Mouse (Mus musculus) regulatory T cell (primary cell): Measurements from ENCODE around the gene Dlg3.

Experiments
- in situ Hi-C: fragments of 300-600 bp; cut with MboI, MseI; formaldehyde crosslinking; loops from one replicate; pipeline ENCODE4 v1.15.1; 2025; ENCODE audit warnings: high pct_unique_total_duplicates

The Dlg3 gene

DNA sequence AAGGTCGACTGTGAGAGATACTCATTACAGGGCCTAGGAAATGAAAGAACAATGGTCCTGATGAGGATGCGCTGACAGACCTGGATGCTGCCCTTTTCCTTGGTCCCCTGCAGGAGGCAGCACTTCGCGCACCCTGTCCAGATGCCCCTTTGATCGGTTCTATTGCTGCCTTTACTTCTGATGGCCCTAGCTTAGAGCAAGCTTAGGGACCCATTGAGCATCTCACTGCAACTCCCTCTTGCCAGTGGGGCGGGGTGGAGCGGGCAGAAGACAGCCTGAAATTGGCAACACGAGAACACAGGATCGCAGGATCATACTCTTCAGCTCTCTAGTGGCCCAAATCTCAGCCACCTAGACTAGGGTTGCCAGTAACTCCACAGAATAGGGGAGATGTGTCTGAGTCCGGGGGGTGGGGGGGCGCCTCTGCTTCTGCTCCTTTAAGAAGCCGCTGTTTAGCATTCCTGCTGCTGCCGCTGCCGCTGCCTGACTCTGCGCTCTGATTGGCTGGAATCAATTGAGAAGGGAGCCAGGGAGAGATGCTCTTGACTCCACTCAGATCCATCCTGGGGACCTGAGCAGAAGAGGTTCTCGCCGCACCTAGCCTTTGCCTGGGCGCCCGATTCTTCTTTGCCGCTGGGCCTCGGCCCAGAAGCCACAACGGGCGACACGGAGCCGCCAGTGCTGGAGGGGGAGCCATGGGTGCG lies at the start of gene Dlg3:
Gene Dlg3 (plus strand): TSS at position 542 of the 704 bp plus-strand sequence.
- in situ Hi-C loops: no loop called here

DNA sequence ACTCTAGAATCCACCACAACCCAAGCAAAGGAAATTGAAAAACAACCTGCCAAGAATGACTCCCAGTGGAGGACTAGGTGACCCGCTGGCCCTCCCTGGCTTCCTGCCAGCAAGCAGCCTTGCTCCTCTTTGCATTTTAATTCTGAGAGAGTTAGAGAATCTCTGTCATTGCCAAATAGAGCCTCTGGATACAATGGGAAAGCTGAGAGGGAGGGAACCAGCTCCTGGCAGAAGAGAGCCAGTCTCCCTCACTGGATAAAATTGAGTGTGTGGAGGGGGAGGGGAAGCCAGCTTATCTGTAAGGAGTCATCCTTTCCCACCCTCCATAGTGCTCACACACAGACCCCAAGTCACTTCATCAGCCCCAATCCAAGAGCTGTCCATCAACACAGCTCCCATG lies 38.6 kb upstream of the Dlg3 start:
- in situ Hi-C loops: no loop called here

DNA sequence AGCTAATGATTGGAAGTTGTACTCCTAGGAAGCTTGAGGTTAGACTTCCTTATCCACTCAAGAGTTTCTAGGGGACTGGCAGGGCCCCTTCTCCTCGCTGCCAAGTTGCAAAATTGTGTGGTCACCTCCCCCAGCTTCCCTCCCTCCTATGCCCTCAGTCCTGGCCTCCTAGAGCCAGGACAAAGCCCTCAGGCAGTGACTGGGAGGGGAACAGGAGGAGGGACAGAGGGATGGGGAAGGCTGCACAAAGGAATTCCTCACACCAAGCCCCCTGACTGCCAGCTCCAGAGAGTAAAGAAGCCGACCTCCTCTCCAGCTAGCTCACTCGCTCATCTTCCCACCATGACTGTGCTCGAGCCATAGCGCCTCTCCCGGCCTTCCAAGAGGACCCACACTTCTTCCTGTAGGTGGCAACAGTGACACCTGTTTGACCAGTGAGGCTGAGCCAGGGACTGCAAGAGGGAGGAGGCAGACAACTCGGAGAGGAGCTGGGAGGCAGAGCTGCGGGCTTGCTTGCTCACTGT lies 37.8 kb upstream of the Dlg3 start, which contains the start of gene Gdpd2:
Gene Gdpd2 (plus strand): TSS at position 209 of the 524 bp plus-strand sequence.
- in situ Hi-C loops: no loop called here

DNA sequence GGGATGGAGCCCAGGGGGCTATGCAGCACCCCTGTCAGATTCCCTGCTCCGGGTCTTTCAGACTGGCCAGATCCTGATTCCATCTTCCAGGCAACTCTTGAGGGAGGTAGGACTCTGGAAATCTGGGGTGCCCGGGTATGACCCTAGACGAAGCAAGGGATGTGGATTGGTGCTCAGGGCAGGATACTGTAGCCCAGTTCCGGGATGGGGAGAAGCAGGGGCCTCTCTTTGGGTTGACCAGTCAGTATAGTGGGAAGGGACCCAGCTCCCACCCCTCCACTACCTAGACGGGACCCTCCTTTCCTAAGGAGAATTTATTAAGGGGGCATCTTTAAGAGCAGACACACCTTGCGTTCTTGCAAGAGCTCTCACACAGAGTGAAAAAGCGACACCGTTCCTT lies 37.3 kb upstream of the Dlg3 start:
- in situ Hi-C loops: no loop called here

DNA sequence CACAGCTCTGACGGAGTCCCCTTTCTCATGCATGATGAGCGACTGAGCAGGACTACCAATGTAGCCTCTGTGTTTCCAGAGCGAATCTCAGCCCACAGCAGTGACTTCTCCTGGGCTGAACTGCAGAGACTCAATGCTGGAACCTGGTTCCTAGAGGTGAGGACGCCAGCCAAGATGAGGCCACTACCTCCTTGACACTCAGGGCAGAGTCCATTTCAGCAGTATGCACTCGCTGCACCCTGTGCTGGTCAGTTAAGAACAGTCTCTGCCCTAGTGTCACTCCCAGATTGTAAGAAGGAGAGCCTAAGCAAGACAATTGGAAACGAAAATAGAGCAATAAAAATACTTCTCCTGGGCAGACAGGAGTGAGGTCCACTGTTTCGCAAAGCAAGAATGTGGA lies 33.2 kb upstream of the Dlg3 start:
- in situ Hi-C loops: no loop called here

DNA sequence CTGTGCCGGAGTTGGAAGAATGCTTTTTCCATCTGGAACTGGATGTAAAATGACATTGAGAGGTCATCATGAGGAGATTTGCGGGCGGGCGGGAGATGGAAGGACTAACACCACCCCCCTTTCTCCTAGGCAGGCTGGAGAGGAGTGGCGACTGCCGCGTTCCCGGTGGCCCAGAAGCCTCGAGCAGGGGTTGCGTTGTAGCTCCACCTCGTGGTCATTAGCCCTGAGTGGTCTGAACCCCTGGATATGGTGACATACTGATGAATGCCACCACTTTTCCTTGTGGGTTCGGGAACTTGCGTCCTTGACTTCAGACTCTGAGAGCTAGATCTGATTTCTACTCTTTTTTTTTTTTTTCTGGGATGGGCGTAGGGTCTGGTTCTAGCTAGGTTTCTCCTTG lies 28.6 kb upstream of the Dlg3 start:
- in situ Hi-C loops: loop anchor here (5.0 kb wide), 1 partner anchor 48 kb away; no protein-coding TSS in a partner anchor

DNA sequence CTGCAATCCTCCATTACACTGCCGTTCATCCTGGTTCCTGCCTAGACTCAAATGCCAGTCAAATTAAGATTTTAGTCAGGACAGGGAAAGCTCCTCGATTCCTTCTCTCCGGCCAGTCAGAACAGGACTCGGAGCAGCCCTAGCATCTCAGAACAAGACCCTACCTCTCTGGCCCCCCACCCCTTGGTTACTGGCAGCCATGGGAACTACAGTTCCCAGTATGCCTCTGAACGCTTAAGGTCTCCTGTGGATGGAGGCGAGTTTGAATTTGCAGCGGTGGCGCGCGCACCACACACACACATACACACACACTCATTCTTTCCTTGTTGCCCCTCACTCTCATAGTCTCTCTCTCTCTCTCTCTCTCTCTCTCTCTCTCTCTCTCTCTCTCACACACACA lies 28.1 kb upstream of the Dlg3 start:
- in situ Hi-C loops: loop anchor here (5.0 kb wide), 1 partner anchor 48 kb away; no protein-coding TSS in a partner anchor

DNA sequence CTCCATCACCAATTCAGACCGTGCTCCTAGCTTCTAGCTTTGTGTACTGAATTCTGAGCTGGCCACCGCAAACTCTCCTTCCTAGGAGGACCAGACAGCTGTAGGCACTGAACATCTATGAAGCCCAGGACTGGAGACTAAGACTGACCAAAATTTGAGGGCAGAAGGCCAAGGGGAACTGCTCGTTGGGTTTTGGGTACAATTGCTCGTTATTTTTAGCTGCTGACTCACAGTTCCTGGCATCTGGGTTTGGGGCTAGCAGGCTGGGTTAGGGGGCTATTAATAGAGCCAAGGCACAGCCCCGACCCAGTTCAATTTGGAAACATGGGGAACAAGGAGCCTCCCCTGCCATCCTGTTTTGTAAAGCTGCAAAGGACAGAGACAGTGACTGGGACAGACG lies 26.7 kb upstream of the Dlg3 start:
- in situ Hi-C loops: no loop called here

DNA sequence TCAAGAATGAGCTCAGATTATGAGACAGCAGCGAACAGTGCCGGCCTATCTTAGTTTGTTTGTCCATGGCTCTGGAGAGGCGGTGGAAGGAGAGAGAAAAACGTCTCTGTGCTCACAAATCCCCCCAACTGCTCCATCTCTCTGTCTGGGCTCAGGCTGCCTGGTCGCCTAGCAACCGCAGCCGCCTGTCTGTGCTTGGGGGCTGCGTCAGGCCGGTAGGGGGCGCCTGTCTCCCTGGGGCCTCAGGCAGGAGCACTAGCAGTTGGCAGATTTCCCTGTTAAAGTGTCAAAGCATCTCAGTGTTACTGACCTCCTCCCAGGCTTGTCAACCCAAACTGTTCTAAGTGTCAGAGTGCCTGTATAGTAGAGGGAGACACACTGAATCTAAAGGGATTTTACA lies 25.6 kb upstream of the Dlg3 start:
- in situ Hi-C loops: no loop called here

DNA sequence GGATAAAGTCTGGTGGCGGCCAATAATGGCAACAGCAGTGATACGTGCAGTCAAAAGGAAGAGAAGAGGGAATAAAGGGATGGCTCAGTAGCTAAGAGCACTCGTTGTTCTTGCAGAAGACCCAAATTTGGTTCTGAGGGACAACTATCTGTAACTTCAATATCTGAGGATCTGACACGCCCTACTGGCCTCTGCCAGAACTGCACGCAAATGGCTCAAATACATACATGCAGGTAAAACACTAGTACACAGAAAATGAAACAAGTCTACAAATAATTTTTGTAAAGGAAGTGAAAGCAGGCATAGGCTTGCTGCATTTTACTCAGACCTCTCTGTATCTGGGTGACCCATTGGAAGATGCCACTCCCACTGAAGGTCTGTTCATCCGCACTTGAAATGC lies 1.7 kb upstream of the Dlg3 start:
- in situ Hi-C loops: no loop called here

DNA sequence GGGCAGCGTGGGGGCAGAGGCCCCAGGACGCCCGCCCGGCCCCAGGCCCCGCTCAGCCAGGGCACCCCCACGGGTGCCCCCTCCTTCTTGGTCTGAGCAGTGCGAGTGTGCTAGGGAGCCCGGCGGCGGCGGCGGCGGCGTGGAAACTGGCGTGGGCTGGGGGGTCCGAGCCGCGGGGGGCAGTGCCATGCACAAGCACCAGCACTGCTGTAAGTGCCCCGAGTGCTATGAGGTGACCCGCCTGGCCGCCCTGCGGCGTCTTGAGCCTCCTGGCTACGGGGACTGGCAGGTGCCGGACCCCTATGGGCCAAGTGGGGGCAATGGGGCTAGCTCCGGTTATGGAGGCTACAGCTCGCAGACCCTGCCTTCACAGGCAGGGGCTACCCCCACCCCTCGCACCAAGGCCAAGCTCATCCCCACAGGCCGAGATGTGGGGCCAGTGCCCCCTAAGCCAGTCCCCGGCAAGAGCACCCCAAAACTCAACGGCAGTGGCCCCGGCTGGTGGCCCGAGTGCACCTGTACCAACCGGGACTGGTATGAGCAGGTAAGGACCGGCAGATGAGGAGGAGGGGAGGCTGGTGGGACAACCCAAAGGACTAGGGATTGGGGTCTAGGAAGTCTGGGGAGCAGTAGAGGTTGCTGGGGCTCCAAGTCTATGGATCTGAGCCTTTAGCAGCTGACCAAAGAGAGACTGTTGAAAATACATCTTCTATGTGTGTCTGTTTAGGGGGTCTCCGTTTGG lies 534 bp downstream of the Dlg3 start:
- in situ Hi-C loops: no loop called here

DNA sequence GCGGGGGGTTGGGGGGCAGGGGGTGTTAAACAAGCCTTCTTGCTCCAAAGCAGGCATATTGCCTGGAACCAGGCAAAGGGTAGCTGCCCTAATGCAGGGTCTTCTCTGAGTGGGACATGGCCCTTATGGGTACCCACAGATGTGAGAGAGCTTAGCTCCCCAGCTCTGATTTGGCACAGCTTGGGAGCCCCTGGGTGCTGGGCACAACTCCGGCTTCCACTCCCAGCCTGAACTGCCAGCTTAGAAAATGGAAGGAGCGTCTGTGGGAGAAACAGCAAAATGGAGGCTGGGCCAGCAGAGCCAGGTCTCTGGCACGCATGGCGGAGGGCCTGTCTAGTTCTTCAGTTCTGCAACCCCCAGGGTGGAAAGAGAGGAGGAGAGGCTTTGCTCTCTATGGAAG lies 1.8 kb downstream of the Dlg3 start:
- in situ Hi-C loops: no loop called here

DNA sequence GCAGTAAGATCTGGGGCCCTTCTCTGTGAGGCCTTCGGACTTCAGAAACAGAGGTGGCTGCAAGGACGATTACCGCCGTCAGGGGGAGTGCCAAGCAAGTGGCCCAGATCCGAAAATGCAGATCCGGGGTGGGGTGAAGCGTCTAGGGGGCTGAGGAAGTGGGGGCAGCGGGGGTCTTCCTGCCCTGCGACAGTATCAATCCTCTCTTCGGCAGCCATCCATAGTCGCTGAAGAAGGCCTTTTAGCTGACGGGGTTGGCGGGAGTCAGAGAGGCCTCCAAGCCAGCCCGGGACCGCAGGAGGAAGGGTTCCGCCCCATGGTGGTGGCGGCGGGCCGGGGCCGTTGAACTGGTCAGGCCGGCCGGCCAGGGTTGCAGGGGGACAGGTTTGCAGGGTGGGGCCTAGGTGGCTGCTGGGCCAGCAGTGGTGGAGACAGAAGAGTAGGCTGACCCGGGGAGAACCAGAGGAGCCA lies 6.9 kb downstream of the Dlg3 start:
- in situ Hi-C loops: loop anchor here (5.0 kb wide), 1 partner anchor 168 kb away; no protein-coding TSS in a partner anchor

DNA sequence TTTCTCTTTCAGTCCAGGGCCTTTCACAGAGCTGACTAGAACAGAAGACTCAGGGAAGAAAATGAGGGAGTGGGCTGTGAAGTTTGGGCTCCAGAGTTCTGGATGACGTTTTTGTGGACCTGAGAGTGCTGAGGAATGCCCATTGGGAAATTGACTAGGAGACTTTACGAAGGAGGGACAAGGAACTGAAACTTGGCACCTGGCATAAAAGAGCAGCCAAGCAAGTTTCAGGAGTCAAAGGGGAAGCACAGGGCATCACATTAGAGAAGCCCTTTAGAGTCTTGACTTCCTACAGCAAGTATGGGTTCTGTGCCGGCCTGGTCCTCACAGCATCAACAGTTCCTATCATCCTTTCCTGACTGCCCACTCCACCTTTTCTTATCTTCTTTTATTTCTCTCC lies 7.9 kb downstream of the Dlg3 start:
- in situ Hi-C loops: no loop called here

DNA sequence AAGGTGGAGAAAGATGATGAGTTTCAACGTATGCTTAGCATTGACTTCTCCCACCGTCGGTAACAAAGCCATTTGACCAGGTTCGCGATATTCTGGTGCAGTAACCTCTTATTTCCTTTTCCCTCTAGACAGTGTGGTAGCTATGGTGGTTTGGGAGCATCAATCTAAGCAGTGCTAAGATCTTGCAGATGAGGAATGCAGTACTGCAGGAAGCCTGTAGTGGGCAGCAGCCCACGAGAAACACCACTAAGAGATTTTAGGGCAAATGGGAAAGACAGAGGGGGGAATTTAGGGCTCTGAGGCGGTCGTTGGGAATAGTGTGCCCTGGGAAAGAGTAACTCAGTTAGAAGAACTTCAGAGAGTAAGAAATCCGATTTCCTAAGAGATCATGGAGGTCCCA lies 9.0 kb downstream of the Dlg3 start:
- in situ Hi-C loops: no loop called here

DNA sequence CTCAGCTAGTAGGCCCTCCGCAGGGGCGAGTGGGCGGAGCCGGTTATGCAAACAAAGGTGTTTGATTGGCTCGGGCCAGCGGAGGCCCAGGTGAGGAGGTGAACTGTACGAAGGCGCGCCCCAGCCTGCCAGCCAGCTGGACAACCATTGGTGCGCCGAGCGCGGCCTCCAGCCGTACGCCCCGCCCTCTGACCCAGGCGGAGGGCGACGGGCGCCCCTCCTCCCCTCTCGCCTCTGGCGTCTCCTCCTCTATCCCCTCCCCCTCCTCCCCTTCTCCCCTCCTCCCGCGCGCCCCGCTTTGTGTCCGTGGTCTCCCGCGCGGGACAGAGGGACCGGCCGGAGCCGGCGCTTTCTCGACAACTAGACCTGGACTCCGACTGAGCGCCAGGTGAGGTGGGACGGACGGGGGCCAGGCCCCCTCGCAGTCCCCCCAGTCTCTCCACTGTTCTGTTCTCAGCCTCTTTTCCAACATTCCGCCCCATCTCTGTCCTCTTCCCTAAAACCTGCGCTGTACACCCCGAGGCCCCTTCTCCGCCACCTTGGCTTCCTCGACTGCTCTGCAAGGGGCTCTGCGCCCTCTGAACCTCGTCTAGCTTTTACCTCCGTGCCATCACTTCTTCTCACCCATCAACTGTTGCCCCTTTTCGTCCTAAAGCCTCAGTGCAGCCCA lies 9.6 kb downstream of the Dlg3 start:
- in situ Hi-C loops: no loop called here

DNA sequence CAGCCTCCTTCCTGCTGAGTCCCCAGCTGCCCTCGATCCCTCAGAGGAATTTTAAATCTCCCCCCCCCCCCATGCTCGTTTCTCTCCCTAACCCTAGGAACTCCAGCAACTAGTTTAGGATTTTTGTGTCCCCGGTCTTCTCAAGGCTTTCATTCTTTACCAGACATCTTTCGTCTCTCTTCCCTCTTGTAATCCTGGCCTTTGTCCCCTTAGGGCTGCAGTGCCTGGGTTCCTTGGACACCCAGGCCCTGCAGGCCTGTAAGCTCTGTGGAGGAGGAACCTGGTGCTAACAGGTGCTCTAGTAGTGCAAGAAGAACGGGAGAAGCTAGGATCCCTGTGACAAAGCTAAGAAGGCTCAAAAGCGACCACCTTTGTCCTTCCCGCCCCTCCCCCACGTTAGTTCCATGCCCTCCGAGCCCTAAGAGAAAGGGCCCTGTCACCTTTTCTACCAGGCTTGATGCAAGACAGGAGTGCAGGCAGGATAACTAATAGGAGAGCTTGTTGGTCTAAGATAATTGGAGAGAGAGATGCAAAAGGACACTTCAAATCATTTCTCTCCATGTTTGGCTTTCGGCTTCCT lies 10.2 kb downstream of the Dlg3 start:
- in situ Hi-C loops: no loop called here

DNA sequence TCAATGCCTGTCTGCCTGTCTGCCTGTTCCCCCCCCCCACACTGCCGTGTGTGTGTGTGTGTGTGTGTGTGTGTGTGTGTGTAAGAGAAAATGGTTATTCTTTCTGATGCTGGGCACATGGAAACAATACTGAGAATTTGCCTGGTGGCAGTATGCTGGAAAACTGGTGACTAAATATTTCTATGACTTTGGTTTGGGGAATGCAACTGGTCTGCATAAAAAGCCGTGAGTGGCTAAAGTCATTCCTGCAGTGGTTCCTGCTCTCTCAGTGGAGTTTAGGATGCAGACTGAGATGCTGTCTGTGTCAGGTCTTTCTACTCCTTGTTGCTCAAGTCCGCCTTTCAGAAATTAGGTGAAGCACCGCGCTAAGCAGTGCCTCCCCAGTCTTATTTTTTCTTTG lies 10.9 kb downstream of the Dlg3 start:
- in situ Hi-C loops: no loop called here

DNA sequence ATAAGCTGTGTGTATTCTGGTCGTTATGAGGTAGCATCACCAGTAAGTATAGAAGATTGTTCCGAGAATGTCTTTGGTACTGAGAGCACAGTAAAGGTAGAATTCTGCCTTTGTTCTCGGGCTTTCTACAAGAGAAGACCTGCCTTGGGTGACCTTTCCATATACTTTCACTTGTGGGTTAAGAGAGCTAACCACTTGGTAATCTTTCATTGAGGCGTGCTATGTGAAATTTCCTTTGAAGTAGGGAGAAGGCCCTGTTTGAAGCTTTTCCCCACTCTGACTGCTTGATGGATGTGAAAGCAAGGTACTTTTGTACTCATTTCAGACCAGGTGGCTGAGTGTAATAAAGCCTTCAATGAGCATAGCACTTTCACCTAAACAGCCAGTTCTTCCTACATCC lies 21.8 kb downstream of the Dlg3 start:
- in situ Hi-C loops: loop anchor here (5.0 kb wide), 1 partner anchor 52 kb away; no protein-coding TSS in a partner anchor

DNA sequence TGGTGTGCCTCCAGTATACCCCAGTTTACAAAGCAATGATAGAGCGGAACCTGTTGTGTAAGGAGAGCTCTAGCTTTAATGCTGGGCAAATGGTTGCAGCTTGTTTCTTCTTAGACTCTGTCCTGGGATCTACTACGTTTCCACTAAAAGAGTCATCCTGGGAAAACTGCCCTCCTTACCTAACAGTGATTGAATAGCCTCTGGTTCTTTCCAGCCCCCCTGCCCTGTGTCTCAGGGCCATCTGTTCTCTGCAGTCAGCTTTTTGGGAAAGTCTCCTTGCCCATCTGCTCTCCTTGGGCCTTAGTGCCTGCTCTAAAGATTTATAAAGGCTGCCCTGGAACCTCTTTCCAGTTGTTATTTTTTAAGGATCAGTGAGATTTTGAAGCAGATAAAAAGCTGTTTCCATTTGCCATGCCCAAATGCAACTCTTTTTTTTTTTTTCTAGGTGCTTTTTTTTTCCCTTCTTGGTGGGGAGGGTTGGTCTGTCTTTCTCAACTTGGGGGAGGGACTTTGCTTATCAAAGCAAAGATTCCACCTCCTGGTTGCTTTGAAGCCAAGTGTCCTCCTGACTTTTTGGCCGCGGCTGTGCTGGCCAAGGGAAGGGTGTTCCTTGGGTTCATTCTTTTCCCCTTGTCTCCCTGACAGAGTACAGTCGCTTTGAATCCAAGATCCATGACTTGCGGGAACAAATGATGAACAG lies 28.7 kb downstream of the Dlg3 start:
- in situ Hi-C loops: no loop called here

DNA sequence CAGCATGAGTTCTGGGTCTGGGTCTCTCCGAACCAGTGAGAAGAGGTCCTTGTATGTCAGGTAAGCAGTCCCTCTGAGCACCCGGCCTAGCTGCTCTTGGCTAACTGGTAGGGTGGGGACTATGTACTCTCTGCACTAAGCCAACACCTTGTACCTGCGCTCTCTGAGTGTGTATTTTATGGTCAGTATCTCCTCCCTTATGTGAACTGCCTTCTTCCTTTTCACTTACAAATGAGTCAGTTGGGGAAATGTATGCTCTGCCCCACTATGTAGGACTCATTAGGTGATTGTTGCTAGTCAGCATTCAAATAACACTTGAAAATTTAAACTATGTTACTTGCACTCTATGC lies 29.2 kb downstream of the Dlg3 start:
- in situ Hi-C loops: no loop called here
